Mouse (Mus musculus): ENCODE results near the gene Zfp593. TPM values are rescaled to one million over a fixed set of nuclear protein-coding genes. Genes with fewer than 3 reads are reported as not detected.
A peak's percentile ranks its signal among the peaks of the same experiment; 100 is the strongest.
"Not testable (repeated sequence)": the region's sequence is repeated elsewhere in the genome, so short reads cannot be mapped to it uniquely, and the experiment has no call there.

Zfp593 gene
- 1 to 10 TPM; 3.7 to 4.0 TPM for total RNA-seq (2021)

DNA sequence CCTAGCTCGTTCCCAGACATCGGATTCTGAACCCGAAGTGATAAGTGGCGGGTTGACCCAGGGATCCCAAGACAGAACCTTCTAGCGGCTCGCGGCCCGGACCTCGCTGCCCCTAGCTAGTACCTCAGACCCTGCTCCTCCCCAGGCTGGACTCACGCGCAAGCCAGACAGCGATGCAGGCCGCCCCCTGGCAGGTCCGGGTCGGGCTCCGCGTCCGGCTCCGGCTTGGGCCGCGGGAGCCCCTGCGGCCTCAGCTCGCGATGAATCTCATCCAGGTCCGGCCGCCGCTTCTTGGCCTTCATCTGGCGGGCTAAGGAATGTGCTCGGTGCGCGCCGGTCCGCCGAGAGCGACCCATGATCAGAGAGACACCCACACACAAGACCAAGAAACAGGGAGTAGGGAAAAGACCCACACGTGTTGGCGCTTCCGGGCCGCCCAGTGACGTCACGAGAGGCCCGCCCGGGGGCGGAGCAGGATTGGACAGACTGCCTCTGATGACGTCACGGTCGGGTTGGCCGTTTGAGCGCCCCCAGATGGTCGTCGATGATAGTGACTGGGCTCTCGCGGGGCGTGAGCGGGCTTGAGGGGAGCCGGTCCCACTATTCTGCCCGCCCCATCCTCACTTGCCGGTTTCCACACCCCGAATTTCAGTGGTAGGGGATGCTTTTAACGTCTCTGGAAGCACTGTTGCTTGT, at the start of gene Zfp593:
Gene Zfp593, minus strand, starts transcription at position 445 of the 696 bp plus-strand sequence.
- intact Hi-C loops (cut with DNase I), result loop anchor here (5.0 kb wide), 1 partner anchor 142 kb away; no protein-coding TSS in a partner anchor
- peak; percentile 95 to 98 for DNase-seq

DNA sequence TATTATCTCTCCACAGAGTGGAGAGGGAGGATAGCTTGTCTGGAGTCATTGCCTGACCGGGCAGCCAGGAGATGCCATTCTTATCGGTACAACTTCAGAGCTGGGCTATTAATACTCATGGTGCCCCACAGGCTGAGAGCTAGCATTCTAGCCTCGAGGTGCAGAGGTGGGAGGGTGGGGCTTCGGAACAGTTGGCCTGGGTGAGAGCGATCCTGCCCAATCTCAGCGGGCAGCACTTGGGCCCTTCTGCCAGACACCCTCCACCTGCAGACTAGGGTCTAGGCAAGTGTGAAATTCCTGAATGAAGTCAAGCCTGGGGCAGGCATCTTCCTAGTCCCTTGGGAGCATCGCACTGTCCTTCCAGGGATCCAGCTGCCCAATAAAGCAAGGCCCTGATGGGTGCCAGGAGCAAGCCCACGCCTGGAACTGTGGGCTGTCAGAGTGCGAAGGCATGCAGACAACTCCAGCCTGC, 48.3 kb upstream of the Zfp593 start:
- peak; percentile 74 to 78 for DNase-seq
- intact Hi-C loops (cut with DNase I), result loop anchor here (1.0 to 5.0 kb wide), 2 partner anchors 63 to 256 kb away; no protein-coding TSS in a partner anchor

DNA sequence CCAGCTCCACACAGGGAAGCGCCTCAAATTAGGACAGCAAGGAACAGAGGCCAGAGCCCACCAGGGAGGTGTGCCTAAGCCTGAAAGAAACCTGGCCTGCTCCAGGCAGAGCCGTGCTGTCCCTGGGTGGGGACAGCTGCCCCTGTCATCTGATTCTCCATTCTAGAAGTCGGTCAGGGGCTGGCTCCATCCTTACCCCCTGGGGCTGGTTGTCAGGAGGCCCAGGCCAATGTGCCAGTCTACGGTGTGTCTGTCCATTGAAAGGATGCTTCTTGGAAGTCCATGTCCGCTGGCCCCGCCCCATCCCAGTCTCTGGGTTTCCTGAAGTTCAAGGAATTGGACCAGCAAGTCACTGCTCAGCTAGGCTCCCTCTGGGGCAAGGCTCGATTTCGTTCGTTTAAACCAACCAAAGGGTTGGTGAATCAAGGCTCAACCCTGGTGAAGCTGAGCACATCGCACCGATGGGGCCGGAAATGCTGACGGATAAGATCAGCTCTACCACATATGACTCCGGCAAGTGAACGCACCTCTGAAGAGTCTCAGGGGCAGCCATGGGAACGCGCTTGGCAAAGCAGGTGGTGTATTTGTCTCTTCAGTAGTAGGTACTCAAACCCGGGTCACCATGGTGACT, 47.8 kb upstream of the Zfp593 start:
- intact Hi-C loops (cut with DNase I), result loop anchor here (1.0 to 5.0 kb wide), 2 partner anchors 63 to 256 kb away; no protein-coding TSS in a partner anchor
- peak in 1 of 2 experiments; percentile 30 for DNase-seq

DNA sequence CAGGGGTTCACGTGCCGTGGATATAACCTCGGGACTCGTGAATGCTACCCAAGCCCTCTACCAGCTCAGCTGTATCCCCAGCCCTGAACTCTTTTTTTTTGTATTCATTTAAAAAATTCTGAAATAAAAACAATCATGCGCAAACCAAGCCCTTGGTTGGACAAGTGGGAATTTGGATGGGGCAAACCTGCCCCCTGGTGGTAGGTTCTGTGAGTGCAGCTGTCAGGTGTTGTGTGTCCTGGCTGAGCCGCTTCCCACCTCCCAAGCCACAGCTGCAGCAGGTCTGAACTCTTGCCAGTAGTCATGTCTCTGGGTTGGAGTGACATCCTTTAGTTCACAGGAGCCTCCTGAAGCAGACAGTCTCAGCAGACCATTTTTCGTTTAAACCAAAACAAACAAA, 46.7 kb upstream of the Zfp593 start:
- intact Hi-C loops (cut with DNase I), result loop anchor here (1.0 to 5.0 kb wide), 2 partner anchors 105 to 255 kb away; partner anchors contain the start of gene Cep85
- DNase-seq, result peak; percentile 81 to 90

DNA sequence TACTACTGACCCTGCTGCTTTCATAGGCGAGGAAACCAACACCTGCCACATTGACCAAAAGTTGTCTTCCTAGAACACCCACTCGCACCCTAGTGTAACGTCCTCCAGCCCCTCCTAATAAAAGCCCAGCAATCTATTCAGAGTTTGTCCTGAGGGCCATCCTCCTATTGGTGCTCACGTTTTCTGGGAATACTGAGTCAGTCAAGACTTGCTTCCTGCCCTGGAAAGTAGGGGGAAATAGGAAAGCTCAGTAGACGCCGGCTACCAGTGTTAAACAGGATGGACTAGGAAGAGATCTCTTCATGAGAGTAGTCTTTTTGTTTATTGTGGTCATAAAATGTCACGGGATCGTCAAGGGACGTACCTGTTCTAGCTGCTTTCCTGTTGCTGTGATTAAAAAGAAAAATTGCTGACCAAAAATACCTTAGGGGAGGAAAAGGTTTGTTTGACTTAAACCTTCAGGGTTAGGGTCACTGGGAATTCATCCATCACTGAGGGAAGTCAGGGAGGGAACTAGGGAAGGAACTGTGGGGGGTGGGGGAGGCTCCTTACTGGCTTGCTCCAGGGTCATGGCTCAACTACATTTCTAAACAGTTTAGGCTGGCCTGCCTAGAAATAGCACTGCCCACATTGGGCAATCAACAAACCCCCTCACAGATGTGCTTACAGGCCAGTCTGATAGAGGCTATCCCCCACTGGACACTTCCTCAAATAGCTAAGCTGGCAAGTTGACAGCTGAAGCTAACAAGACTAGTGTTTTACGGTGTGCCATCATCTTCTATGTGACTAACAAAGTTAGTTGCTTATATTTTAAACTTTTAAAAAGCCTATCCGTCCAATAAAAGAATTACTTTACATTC, 43.2 kb upstream of the Zfp593 start:
- intact Hi-C loops (cut with DNase I), result no loop called here
- no peak for DNase-seq

DNA sequence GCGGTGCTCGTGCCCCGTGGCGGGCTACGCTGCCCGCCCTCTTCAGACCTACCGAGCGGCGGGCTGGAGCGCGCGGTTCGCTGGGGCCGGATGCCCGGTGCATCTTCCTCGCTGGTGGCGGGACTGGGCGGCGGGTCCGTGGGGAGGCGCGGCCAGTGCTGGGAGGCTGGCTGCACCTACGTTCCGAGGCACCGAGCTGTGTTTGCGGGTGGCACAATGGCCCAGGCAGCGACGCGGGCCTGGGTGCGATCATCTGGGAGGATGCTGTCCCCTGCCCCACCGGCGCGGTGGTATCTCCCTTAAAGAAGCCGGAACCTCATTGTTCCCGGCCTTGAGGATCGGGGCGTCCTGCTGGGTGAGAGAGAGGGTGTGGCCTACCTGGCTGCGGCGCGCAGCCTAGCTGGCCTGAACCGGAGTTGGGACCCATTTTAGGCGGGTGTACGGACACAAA, 42.2 kb upstream of the Zfp593 start, which contains the start of gene Pdik1l:
Gene Pdik1l, minus strand, starts transcription at position 321 of the 451 bp plus-strand sequence.
- peak; percentile 83 to 84 for DNase-seq
- intact Hi-C loops (cut with DNase I), result loop anchor here (2.0 kb wide), 2 partner anchors 19 to 39 kb away; no protein-coding TSS in a partner anchor

DNA sequence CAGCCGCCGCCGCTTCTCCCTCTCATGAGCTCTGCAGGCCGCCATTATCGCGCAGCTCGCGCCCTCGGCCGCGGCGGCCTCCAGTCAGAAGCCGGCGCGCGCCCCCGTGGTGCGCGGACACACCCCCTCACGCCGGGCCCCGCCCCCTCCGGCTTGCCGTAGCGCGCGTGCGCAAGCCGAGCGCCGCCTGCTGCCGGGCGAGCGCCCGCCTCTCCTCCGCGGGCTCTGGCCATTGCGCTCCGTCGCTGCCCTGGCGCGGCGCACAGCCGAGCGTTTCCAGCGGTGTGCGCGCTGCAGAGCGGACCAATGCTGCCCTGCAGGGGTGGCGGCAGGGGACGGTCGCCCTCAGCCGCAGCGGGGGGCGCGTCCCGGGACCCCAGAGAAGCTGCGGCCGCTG, 41.8 kb upstream of the Zfp593 start:
- intact Hi-C loops (cut with DNase I), result loop anchor here (2.0 kb wide), 2 partner anchors 18 to 38 kb away; no protein-coding TSS in a partner anchor
- peak; percentile 97 to 98 for DNase-seq

DNA sequence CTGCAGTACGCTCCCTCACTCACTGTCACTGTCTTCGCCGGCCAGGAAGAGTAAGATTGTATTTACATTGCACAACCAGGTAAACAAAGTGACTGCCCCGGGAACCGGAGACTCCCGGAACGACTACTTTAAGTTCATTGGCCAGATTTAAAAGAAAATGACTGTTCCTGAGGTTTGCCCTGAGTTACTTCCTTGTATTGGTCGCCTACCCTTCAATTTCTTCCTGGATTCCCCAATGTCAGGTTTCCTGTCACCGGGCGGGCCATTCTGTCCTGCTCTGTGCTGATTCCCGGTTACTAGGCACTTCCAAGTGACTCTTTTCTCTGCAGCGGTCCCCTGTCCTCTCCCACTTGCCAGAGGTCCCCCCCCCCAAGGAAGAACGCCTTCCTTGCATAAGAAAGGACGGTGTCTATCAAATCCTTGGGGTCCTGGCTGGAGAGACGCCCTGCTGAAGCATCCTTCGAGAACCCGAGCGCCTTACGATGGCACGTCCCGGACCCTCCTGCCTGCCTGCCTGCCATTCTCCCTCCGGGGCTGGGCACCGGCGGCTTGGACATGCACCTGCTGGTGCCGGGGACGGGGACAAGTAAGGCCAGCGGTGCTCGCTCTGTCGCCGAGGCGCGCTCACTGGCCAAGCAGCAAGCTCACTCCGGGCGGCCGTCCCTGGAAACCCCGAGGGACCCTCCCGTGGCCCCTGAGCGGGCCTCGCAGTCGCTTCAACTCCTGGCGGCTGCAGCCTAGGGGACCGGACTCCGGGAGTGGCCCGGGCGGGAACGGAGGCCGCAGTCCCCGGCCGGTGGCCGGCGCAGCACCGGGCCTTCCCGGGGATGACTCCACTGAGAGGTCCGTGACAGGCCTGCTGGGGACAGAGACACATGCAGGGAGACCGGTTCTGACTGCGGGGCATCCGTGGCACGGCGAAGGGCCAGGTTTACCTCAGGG, 41.1 kb upstream of the Zfp593 start:
- intact Hi-C loops (cut with DNase I), result loop anchor here (2.0 kb wide), 2 partner anchors 18 to 38 kb away; no protein-coding TSS in a partner anchor

DNA sequence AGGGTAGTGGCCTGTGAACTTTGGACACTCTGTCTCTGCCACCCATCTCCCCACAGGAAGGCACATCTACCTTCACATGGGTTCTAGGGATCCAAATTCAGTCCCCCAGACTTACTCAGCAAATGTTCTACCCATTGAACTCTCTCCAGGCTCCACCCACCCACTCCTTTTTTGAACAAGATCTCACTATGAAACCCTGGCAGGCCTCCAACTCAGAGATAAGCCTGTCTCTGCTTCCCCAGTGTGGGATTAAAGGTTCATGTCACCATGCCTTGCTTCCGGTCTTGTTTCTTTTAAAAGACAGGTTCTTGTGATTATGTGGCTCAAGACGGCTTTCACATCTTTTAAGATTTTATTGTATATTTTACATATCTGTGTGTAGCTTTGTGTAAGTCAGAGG, 39.5 kb upstream of the Zfp593 start:
- DNase-seq, result no peak
- intact Hi-C loops (cut with DNase I), result loop anchor here (5.0 kb wide), 1 partner anchor 198 kb away; no protein-coding TSS in a partner anchor

More for the DNA sequence above, 41.1 kb upstream of the Zfp593 start:
- DNase-seq, result no peak

DNA sequence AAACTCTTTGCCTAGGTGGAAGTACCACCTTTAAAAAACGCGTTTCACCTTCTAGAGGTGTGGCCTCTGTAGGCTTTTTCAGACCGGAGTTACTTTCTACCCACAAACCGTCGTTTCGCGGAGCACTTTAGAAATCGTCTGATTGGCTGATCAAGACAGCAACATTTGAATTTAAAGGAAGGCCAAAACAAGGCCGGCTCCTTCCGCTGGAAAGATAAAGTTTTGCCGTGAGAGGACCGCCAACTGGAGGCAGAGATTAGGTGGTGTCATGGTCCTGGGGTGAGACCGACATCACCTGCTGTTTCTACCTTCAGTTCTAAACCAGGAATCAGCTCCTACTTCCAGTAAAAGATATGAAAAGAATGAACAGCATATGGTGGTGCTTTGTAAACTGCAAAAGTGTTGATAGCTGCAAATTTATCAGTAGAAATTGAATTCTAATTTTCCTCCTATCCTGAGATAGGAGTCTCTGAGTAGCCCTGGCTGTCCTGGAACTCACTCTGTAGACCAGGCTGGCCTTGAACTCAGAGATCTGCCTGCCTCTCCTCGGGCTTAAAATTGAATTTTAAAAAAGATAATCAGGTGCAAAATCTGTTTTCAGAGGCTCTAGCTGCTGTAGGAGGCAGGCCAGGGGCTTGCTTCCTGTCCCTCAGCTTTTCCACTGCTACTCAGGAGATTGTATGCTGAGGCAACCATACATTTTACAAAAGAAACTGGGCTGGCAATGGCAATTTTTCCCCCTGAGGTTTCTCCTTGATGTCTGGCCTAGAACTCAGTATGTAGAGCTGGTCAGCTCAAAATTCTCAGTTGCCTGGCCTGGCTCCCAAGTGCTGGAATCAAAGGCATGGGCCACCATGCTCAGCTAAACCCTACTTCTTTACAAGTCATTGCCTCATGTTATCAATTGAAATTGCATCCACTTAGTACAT, 28.3 kb upstream of the Zfp593 start:
- intact Hi-C loops (cut with DNase I), result loop anchor here (5.0 kb wide), 1 partner anchor 84 kb away; no protein-coding TSS in a partner anchor
- DNase-seq, result peak in 1 of 2 experiments; percentile 29

DNA sequence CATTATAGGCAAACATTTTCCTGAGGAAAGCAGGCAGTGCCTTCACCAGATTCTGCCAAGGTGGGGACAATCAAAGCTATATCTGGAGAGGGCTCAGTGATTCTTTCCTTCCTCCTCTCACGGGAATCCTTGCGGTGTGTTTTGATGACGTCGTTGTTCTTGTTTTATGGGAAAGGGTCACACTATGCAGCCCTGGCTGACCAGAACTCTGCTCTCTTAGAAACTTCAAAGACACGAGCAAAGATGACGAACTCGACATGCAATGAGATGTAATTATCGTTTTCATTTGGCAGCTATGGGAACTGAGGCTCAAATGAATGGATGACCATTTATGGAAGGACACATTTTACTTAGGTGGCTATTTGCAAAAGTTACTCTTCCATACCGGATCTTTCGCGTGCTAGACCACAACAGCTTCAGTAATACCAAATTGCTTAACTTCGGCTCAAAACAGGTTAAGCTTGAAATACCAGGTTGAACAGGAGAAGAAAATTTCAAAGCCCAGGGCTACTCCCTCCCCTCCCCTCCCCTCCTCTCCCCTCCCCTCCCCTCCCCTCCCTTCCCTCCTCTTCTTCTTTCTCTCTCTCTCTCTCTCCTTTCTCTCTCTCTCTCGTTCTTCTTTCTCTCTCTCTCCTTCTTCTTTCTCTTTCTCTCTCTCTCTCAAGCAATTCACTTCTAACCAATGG, 27.5 kb upstream of the Zfp593 start:
- no peak for DNase-seq
- intact Hi-C loops (cut with DNase I), result loop anchor here (5.0 kb wide), 1 partner anchor 84 kb away; no protein-coding TSS in a partner anchor

DNA sequence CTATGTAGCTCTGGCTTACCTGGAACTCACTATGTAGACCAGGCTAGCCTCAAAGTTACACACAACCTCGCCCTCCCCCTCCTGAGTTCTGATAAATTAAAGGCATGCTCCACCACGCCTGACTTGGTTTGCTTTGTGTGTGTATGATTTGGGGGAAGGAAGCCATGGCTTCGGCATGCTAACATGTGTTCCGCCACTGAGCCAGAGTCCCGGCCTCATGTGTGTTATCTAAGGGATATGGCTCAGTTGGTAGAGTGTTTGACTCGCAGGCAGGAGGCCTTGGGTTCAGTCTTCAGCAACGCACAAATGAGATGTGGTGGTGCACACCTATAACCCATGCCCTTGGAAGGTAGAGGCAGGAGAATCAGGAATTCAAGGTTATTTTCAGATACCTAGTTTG, 26.6 kb upstream of the Zfp593 start:
- DNase-seq, result no peak
- intact Hi-C loops (cut with DNase I), result loop anchor here (5.0 kb wide), 1 partner anchor 85 kb away; no protein-coding TSS in a partner anchor

DNA sequence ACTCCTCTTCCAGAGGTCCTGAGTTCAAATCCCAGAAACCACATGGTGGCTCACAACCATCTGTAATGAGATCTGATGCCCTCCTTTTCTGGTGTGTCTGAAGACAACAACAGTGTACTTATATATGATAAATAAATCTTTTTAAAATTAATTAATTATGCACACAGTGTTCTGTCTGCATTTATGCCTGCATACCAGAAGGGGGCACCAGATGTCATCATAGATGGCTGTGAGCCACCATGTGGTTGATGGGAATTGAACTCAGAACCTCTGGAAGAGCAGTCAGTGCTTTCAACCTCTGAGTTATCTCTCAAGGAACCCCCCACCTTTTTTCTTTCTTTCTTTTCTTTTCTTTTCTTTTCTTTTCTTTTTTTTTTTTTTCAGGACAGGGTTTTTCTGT, 24.2 kb upstream of the Zfp593 start:
- DNase-seq, result not testable (repeated sequence)
- intact Hi-C loops (cut with DNase I), result loop anchor here (2.0 to 10.0 kb wide), 4 partner anchors 17 to 195 kb away; partner anchors contain the start of genes Cep85, Pdik1l and Stmn1

DNA sequence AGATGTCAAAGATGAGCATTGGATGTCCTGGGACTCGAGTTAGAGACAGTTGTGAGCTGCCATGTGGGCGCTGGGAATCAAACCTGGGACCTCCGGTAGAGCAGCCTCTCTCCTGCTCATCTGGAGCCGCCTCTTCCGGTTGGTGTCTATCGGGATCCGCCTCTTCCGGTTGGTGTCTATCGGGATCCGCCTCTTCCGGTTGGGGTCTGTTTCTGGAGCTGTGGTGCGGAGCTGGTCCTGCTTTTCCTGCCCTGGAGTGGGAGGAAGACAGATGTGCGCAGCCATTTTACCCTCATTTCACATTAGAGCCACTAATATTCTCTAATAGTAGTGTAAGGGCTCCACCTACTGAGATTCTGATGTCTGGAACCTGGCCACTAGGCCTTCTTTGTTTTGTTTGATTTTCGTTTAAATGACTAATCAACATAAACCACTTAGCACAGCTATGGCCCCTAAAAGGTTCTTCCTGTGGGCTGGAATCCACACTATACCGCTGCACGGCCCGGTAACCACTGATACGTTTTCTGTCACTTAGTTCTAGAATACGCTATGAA, 22.8 kb upstream of the Zfp593 start:
- DNase-seq, result peak in 1 of 2 experiments; percentile 35
- intact Hi-C loops (cut with DNase I), result loop anchor here (1.0 to 10.0 kb wide), 4 partner anchors 19 to 197 kb away; partner anchors contain the start of genes Cep85, Pdik1l and Stmn1

DNA sequence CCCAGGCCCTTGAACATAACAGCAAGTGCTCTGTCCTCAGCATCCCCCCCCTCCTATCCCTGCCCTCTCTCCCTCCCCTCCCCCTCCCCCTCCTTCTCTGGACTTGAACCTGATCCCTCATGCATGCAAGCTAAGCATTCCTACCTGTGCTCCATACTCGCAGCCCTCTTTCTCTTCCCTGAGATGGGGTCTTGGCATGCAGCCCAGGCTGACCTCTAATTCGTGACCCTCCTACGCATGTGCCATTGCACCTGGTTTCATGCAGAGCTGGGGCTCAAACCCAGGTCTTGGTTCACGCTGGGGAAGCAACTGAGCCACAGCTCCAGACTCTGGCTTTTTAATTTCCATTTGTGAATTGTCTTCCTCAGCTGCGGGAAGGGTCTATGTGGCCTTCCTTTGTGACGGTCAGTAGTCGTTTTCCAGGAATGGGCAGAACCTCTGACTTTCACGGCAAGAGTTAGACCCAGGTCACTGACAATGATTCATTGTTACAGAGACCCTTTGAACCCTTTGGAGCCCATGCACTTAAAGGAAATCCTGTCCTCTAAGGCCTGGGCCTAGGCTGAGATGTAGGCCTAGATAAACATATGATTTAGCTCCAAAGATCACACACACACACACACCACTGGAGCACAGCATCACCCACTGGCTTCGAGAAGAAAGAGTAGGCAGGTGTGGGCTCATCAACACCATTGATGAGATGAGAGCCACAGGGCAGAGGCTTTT, 20.6 kb upstream of the Zfp593 start:
- intact Hi-C loops (cut with DNase I), result loop anchor here (5.0 to 10.0 kb wide), 2 partner anchors 79 to 199 kb away; partner anchors contain the start of genes Cep85 and Stmn1
- no peak for DNase-seq

DNA sequence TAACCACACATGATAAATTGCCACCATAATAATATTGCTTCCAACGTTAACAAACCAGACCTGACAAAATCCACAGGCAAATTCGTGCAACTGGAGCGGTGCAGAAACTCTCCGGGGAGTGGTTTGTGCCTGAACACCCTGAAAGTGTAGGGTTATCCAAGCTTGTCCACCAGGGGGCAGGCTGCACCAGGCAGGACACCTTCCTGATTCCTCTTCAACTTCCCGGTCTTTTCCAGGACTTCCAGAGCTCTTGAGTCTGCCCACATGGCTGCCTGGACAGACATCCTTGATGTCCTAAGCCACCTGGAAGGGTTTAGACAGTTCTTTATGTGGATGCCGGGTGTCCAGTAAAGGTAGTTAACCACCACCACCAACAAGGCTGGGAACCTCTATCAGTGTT, 17.8 kb upstream of the Zfp593 start:
- intact Hi-C loops (cut with DNase I), result loop anchor here (5.0 to 10.0 kb wide), 2 partner anchors 124 to 202 kb away; partner anchors contain the start of gene Stmn1
- DNase-seq, result peak; percentile 65 to 82
